Mouse (Mus musculus) bone marrow, adult 2 months (tissue): ENCODE measurements at regions not wholly inside any gene's neighbourhood (a gene's known extent, or its start where the extent isn't known, plus 50 kb on each side); places are given as distances from the start of the nearest gene placed in this dataset.

Experiments
- CTCF ChIP-seq: fragments of 200-500 bp; IDR thresholded peaks from 2 replicates; pipeline ENCODE4 v1.5.1; 2011; ENCODE audit warnings: low read length, control low read depth; ENCODE audit not compliant: control insufficient read depth, insufficient read depth
- POLR2A ChIP-seq: fragments of 200-500 bp; IDR thresholded peaks from 2 replicates; pipeline ENCODE4 v1.6.1; 2011; ENCODE audit warnings: low read depth, mild to moderate bottlenecking, control low read depth, low read length, borderline replicate concordance; ENCODE audit not compliant: control insufficient read depth

GRCm38 (mm10) chr4:84001645-84002044, 476.3 kb downstream of the Ccdc171 start:
- no peak for TF ChIP-seq POLR2A
- no peak for TF ChIP-seq CTCF
